Mouse (Mus musculus): ENCODE measurements around the gene Tusc2.

Gene Tusc2

DNA sequence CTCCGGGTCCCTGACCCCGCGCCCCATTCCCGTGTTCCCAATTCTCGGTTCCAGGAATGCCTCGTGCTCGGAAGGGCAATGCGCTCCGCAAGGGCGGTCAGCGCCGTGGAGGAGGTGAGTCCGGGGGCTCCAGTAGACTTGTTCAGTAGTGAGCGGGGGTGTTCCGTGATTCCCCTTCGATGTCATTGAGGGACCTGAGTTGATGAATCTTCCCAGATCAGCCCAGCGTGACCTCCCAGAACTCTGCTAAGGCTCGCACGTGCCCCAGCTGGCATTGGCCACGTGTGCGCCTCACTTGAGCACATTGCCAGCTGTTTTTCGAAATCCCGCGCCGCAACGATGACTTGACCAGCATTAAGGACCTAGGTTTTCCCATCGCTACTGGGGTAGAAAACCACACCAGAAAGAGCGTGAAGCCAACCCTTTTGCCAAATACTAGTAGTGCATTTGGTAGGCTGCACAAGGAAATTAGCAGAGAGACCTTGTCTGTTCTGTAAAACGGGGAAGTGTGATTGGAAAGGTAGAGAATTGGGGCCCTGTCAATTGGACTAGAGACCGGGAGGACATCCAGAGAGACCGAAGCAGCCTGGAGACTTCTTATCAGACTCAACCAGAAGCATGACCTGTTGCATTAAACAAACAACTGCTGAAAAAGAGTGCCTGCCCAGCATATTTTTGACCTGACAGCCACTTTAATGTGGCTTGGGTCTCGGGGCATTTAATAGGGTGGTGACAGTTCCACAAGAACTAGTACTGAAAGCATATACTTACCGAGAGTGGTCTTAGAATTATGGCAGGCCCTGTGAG lies 25.0 kb downstream of the Tusc2 start:
- DNase-seq (ENCODE audit: low spot score): no peak

DNA sequence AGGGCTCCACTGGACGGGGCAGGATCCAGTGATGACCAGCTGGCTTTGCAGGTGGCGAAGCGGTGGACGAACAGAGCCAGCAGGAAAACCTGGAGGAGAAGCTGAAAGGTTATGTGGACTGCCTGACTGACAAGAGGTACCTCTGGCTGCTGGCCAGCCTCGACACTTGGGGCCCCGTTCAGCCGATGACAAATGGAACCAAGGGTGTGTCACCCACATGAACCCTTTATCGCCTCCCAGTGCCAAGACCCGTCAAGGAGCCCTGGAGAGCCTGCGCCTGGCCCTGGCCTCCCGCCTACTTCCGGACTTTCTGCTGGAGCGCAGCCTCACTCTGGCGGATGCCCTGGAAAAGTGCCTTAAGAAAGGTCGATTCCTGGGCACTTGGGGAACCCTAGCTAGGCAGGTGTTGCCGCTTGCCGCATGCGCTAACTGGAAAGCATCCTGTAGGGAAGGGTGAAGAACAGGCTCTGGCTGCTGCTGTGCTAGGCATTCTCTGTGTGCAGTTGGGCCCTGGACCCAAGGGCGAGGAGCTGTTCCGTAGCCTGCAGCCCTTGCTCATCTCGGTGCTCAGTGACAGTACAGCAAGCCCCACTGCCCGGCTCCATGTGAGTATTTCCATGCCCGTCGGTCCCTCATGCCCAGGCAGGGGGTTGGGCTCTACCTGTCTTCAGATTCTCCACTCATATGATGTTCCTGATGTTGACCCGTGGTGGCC lies 27.2 kb downstream of the Tusc2 start:
- no peak for DNase-seq (ENCODE audit: low spot score)

DNA sequence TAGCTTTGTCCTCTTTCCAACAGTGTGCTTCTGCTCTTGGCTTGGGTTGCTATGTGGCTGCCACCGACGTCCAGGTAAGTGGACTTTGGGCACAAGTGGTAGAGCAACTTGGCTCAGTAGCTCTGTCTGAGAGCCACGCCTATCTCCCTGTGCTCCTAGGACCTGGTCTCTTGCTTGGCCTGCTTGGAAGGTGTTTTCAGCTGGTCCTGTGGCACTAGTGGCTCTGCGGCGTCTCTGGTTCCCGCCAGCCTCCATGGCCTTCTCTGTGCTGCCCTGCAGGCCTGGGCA lies 27.7 kb downstream of the Tusc2 start:
- no peak for DNase-seq (ENCODE audit: low spot score)

DNA sequence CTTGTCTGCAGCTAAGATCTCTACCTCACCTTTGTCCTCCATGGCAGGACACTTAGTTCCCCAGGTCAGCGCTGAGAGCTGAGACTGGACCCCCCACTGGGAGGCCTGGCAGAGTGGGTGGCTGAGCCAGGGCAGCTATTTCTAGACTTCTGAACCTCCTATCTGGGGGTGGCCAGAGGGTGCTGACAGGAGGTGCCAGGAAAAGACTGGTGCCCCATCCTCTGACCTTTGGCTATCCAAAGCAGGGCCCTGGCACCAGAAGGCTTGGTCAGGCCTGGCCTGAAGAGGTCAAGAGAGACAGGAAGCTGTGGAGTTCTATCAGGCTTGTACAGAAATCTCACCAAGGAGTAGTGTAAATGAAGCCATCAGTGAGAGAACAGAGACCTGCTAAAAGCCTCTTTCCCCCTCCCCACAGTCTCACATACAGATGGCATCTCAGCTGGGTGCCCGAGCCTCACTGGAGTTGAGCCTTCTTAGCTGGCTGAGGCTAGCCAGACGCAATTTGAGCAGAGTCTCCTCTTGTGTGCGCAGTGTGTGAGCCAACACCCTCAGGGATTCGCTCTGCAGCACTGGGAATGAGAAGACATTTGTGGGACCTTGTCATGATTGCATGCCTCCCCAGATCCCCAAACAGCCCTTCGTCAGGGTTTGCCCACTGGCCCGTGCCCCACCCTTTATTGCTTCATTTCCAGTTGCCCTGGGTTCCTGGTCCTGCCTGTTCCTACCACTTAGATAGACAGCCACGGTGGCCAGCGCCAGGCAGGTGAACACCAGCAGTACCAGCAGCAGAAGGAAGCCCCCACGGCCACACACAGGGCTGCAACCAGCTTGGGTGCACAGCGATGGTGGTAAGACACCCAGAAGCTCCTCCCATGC lies 30.3 kb downstream of the Tusc2 start:
- no peak for DNase-seq (ENCODE audit: low spot score)

DNA sequence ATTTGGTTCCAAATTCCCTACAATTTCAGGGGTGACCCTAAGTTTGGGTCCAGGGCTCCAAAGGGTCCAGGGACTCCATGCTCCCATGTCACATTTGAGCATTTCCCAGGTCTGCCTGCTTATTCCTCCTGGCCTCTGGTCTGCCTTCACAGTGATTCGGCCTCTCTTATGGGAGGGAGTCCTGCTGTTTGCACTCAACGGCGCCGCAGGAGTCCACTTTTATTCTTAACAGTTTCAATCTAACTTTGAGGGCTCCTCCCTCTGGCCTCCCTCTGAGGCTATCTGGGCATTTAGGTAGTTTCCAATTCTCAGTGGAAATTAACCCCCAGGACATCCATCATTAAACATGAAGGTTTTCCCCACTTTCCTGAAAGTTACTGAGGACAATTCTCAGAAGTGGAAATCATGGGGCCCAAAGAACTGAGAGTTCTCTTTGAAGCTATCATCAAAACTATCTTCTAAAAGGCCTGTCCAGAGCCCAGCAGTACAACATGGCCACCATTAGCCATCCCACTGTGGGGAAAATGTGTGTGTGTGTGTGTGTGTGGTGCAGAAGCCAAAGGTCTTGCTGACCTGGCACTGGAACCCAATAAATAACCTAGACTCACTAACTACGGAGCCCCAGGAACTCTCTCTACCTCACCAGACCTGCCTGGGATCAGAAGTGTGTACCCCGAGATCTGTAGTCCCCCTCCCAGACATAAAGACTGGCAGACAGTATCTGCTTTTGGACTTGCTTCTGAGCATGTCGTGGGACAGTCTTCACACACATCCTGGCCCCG lies 31.4 kb downstream of the Tusc2 start:
- no peak for DNase-seq (ENCODE audit: low spot score)

DNA sequence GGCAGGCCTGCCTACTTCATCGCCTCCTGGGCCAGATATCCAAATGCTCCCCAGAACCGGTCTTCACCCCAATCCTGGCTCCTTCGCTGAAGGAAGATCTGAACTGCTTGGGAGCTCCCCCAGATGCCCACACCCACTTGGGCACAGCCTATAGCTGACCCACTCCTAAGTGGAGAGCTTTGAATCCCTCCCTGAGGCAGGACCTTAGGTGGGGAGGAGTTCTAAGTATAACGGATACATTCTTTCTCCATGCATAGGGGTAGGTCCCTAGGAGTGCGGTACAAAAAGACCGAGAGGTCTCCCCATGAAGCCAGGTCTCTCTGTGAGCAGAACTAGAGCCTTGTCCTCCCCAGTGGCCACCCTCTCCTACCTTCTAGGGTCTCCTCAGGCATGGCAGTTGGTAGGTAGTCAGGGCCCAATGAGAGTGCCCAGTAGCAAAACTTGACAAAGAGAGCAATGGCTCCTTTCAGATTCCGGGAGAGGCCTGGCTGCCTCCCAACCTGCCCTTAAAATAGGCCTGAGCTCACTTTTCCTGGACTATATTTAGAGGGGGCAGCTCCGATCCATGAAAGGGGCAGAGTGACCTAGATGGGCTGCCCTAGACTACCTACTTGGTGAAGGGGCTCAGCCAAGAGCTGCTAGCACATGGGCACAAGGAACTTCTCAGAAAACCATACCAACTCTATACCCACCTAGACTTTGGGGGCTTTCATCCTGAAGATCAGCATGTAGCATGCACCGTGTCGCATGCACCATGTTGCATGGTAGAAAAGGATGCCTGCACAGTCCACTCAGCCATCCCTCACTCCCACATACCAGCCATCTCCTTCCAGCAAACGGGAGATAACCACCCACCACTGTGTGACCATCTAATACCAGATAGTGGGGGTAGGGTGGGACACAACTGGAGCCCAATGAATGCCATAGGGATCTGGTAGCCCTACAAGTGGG lies 33.8 kb downstream of the Tusc2 start:
- no peak for DNase-seq (ENCODE audit: low spot score)

DNA sequence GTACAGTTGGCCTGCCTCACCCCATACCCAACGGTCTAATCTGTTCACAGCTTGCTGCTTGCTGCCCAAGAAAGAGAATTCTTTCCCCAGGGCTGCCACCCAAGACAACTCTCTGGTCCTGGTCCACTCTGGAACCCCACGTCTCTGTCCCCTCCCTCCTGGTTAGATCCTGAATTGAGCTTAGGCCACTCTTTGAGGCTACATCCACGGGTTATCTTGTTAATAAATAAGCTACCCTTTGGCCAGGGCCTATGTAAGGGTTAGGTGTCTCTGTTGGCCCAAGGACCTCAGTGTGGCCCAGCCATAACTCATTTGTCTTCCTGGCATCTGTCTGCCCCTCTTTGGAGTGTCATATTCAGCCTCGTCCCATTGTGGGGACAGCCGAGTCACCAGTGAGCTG lies 35.3 kb downstream of the Tusc2 start:
- no peak for DNase-seq (ENCODE audit: low spot score)

DNA sequence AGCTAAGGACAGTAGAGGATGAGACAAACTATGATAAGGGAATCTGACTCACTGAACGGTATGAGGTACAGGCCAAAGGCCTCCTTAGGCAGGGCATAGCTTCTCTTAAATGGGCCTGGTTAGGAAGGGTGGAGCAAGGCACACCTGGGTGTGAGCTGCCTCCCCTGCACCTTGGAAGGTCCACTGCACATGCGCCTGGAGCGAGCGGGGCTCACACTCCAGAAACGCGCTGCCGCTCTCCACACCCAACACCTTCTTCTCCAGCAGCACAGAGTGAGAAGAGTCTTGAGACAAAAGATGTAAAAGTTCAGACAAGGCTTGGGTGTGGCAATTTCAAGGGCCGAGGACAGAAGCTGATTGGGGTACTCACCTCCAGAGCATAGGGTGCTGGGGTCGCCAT lies 36.4 kb downstream of the Tusc2 start:
- DNase-seq (ENCODE audit: low spot score): no peak

DNA sequence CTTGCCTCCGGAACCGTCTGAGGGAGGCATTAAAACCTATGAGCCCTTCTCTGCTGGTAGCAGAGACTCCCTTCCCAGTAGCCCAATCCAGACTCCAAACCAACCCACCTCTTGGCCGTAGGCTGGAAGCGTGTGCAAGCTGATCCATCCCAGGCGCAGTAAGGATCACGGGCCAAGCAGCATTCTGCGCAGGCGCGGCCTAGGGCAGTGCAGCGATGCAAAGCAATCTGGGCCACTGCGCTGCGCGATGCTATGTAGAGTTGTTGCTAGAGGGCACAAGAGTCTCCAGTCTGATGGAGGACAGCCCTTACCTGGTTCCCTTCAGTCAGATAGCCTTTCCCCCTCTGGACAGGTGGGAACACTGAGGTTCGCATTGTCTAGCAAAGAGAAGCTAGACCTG lies 36.8 kb downstream of the Tusc2 start:
- DNase-seq (ENCODE audit: low spot score): no peak

DNA sequence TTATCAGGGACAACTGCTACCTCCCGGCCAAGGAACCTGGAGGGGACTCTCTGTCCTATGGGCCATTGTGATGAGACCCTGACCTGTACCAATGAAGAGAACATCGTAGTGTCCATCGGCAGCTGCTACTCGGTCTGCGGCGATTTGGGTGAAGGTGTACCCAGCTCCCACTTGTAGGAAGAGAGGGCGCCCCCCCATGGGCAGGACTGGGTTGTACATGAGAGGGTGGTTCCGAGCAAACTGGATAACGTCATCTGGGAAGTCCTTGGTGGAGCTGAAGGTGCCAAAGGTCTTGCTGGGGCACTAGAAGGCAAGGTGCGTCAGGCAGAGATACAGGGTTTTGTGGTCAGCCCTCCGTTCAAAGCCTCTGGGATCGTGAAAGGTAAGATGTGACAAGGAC lies 37.7 kb downstream of the Tusc2 start:
- no peak for DNase-seq (ENCODE audit: low spot score)

DNA sequence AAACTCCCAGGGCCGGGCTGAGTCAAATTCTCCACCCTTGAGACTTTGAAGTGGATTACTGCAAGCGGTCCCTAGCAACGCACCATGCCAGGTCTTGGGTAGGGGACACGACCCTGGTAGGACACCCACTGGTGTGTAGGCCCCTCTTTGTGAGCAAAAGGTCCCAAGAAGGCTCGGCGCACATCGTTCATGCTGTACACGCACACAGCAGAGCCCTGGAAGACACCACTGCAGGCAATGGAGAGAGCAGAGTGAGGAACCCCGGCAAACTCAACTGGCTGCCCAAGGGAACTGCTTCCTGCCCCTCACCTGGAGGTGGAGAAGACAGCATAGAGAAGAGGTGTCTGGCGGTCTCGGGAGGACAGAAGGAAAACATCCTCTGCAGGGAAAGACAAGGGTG lies 38.2 kb downstream of the Tusc2 start:
- no peak for DNase-seq (ENCODE audit: low spot score)

DNA sequence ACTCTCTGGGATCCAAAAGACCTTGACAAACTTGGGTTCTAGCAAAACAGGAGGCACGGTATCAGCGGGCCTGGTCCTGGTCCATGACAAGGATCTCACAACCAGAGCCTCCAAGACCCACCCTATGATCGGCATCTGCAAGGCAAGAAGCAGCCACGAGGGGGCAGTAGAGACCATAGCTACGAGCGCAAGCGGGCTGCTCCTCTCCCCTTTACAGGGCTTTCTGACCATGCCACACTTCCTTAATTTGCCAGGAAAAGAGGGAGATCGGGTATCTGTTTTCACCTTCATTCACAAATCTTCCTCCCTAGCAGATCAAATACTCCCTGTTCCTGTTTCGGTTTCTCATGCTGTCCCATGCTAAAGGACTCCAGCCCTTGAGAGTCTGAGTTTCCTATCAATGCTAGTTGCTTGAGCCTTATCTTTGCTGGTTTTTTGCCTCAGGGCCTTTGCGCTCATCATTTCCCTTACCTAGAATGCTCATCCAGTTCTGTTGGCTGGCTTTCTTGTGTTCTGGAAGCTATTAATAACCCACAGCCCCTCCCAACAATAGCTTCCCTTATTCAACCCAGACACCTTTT lies 39.1 kb downstream of the Tusc2 start:
- peak; percentile 94 for DNase-seq (ENCODE audit: low spot score)

DNA sequence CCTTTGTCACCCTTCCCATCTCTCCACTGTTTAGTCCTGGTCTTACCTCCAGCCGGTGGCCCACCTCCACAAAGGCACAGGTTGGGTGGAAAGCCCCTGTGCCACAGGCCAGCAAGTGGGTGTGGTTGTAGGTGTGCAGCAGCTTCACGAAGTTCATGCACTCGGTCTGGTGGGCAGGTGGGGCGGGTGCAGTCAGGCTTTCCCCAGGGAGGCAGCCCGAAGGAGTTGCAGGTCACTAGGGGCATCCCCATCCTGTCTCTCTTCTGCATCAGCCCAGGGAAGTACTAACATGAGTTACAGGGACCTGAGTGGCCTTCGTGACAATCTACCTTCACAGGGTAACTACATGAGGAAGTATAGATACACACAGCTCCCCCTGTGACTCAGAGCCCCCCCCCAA lies 40.2 kb downstream of the Tusc2 start:
- no peak for DNase-seq (ENCODE audit: low spot score)

DNA sequence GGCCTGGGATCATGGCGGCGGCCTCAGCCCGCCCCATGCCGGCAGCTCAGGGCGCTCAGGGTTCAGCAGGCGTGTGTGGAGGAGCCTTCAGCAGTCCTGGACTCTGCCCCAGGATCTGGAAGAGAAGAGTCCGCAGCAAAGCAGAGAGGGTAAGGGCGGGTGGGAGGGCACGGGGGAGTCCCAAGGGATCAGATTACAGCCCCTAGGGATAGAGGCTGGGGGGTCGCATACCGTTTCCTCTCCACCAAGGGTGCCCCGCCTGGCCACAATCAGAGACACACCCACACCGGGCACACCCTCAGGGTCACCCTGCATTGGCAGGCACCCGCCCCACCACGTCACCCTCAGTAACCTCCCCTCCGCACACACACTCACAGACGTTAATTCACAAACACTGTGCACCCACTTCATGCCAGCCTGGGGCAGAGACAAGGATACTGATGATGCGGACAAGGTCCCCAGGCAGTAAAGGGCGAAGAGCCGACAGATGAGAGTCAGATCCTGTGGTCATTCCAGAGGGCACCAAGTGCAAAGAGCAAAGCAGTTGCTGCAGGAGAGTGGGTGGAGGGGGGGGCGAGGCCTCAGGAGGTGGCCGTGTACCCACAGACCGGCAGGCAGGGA lies 42.1 kb downstream of the Tusc2 start:
- peak; percentile 59 for DNase-seq (ENCODE audit: low spot score)

DNA sequence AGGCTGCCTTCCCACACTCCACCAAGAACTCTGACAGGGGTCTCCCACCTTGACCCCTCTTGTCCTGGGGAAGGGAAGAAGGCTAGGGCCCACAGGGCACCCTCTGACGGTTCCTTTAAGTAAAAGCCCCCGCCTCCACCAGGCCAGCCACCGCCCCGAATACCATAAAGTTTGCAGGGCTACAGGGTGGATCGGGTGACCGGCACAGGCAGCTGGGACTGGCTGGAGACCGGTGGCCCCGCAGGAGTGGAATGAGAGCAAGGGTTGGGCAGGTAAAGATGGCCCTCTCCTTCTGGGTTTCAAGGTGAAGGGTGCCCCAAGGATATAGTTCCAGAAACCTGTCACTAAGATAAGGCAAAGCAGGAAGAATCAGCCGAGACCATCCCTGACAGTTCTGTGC lies 43.5 kb downstream of the Tusc2 start:
- peak; percentile 61 for DNase-seq (ENCODE audit: low spot score)

DNA sequence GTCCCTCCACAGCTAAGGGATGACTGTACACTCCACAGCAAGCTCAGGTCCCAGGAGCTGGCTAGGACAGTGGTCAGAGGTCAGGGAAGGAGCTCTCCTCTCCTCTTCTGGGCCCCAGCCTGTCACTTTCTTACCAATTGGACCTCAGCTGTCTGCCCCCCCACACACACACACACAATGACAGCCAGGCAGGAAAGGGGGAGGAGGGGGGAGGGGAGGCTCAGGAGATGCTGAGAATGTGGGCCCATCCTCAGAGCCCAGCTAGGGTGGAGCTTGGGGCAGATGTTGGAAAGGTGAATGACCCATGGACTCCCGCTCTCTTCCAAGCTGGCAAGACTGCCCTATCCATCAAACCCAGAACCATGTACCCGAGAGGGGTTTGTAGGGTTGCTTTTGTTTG lies 44.0 kb downstream of the Tusc2 start:
- DNase-seq (ENCODE audit: low spot score): no peak

DNA sequence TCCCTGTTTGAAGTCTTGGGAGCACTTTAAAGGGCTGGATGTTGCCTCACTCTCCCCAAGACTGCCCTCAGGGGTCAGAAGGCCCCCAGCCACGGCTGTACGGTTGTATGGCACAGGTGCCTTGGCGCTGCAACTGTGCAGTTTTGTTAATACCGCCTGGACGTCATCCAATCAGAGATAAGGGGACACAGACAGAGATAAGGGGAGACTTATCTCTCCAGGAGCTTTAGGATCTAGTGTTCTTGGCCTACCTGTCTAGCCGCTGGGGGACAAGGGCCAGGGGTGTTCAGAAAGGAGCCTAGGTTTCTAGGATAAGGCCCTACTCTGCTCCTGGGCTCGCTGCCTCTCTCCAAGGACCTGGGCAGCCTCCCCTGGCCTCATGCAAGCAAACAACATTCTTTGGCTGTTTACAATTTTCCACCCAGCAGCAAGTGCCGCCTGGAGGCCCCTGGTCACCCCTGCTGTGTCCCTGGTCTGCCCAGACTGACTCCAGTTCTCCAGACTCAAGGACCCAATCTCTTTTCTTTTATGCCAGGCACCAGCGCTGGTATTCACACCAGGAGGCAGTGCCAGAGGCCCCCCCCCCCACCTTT lies 44.7 kb downstream of the Tusc2 start:
- DNase-seq (ENCODE audit: low spot score): no peak

DNA sequence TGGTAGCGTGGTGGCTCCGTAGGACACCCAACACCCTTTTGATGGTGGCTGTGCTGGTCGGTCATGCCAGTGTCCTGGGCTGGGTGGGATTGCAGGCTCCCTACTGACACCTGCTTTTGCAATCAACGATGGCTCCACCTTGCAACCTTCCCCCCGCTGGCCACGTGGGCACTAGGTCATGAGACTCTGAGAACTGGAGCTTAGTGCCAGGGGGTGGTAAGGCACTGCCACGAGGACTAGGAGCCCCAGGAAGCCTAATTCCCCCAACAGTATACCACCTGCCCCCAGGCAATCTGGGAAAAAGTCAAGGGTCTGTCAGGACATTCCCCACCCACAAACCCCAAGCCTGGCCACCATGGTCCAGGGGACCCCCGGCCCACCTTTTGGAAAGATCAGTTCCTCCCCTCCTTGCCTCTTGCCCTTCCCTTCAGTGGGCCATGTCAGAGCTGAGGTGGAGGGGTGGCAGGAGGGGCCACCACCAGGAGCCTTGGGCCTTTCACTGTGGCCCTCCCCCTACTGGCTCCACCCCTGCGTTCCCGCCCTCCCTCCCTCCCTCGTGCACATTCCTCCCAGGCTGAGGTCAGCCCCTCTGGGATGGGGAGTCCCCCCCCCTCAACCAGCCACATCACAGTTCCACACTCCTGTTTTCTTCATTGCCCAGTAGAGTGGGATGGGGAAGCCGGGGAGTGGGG lies 45.8 kb downstream of the Tusc2 start, which contains the start of gene Sema3b:
Sema3b (minus strand) TSS at position 489 of the 692 bp plus-strand sequence.
- peak; percentile 39 for DNase-seq (ENCODE audit: low spot score)

DNA sequence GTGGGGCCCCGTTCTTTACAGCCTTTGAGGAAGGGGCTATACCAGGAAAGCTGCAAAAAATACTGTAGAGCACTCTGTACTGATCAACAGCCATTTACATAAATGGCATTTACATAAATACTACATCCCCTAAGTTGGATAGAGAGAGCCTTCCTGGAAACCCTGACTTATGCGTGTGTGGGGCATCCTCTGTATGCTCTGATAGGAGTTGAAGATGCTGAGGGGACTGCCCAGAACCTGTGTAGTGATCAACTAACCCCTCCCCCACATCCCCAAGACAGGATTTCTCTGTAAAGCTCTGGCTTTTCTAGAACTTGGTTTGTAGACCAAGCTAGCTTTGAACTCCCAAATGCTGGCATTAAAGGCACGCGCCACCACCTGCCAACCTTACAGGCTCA lies 46.4 kb downstream of the Tusc2 start:
- no peak for DNase-seq (ENCODE audit: low spot score)
